Mouse (Mus musculus) liver, adult 2 months (tissue): ENCODE measurements at regions not wholly inside any gene's neighbourhood (a gene's known extent, or its start where the extent isn't known, plus 50 kb on each side); places are given as distances from the start of the nearest gene placed in this dataset.

Source experiments
- CTCF ChIP-seq: fragments of 200-500 bp; IDR thresholded peaks from 2 replicates; pipeline ENCODE4 v1.5.1; 2011; ENCODE audit warnings: low read depth, low read length, control low read depth
- POLR2A ChIP-seq: fragments of 200-500 bp; IDR thresholded peaks from 2 replicates; pipeline ENCODE4 v1.6.1; 2011; ENCODE audit warnings: low read length, control low read depth; ENCODE audit not compliant: insufficient read depth; ENCODE audit errors: extremely low read depth

DNA sequence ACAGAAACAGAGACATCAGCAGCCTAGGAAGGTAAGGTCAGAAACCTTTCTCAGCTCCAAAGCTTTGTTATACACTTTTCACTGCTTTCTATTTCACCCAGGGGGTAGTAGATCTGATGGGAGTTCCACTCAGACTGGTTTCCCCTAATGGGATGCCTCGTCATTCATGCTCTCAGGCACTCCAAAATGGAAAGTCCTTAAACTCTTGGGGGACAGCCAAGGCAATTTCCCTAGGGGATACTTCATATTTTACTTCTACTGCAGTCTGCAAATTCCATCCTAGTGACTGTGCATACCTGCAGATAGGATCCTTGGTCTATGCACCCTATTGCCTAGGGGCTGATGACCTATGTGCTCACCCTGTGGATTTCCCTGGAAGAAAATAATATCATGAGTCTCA lies 82.1 kb downstream of the Tnfsf18 start:
- TF ChIP-seq CTCF = no peak
- TF ChIP-seq POLR2A = no peak
